Mouse (Mus musculus) layer of hippocampus, postnatal 25 days (tissue): ENCODE results near the gene Gramd1b. TPM values are rescaled to one million over a fixed set of nuclear protein-coding genes. Genes with fewer than 3 reads are reported as not detected.
A peak's percentile ranks its signal among the peaks of the same experiment; 100 is the strongest.

Experiments
- DNase-seq, 2 experiments: peaks; one replicate each; pipeline ENCODE4 v3.0.0; 2022; ENCODE audit warnings: mixed read lengths in 2 of 2, low spot score in 1 of 2; ENCODE audit errors: extremely low spot score in 1 of 2
- total RNA-seq, 2 experiments: library from RNA; stranded (reverse); gene quantifications; 2 replicates each; pipeline ENCODE4 v1.2.3; 2021

Gene Gramd1b
- total RNA-seq, 2 experiments from 2014 or later: 144 to 167 TPM

DNA sequence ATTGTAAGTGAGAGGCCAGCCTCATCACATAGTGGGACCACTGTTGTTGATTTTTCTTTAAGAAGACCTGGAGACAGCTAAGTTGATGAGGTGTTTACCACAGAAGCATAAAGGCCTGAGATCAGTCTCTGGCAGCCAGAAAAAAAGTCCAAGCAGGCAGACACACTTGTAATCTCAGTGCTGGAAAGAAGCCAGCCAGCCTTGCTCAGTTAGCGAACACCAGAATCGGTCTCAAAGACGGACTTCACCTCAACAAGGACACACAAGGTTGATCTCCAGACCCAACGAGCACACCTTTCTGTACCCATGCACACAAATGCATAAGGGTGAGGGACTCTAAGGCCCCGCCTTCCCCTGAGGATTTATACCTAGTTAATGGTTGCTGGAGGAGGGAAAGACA is 125.9 kb downstream of the Gramd1b start:
- DNase-seq: no peak

DNA sequence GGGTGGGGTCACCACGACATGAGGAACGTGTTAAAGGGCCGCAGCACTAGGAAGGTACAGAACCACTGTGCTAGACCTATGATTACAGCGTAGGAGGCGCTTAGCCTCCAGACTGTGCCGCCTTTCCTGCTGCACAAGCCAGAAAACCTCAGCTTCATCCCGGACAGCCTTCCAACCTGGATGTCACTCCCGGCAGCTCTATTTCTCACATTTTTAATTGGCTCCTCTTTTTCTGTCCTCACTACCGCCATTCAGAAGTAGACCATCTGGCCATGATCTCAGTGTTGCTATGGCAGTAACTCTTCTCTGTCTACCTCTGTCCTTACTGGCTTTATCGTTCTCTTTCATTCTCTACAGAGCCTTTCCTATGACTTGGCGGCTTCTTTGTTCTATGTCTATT is 126.5 kb downstream of the Gramd1b start:
- DNase-seq: no peak

DNA sequence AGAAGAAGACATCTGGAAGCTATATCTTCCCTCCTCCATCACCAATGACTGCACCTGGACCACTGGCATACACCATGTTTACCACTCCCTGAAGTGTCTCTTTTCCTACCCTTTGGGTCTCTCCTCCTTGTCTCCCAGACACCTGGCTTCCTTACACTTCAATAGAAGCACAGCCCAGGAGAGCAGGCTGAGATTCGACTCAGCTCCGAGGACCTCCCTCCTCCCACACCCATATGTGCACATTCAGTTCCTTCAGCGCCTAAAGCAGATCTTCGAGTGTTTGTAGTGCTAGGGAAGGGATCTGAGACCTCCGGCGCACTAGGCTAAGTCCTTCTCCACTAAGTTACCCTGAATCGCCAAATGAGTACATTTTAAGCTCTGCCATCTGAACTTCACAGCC is 127.4 kb downstream of the Gramd1b start:
- no peak for DNase-seq

DNA sequence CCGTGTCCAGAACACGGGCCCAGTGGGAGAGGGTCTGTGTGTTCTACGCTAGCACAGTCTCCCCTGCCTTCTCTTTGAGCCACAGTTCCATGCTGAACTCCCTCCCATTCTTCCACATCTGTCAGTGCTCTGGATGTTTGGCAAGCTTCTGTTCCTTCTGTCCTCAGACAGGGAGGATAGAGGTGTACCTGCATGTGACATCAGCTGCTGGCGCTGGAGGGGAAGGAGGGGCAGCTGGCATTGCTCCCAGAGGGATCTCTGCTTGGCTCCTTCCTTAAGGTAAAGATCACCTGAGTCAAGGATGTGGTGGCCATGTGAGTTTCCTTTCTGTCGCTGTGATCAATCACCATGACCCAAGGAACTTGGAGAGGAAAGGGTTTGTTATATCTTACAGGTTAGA is 129.4 kb downstream of the Gramd1b start:
- DNase-seq: no peak

DNA sequence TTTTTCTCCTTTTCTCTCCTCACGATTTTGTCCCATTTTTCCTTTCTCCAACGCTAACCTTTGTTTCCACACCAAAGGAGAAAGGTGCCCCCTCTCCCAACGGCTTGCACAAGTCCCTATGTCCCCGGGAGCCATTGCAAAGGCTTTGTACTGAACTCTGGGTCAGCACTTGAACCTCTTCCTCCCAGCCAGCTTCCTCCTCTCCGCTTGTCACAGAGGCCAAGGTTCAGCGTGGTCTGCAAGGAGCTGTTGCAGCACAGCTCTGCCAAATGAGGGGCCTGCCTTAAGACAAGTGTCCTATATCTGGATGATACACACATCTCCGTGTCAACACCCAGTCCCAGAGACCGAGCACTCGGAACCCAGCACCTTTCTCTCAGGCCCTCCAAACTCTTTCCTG is 130.3 kb downstream of the Gramd1b start:
- no peak for DNase-seq

DNA sequence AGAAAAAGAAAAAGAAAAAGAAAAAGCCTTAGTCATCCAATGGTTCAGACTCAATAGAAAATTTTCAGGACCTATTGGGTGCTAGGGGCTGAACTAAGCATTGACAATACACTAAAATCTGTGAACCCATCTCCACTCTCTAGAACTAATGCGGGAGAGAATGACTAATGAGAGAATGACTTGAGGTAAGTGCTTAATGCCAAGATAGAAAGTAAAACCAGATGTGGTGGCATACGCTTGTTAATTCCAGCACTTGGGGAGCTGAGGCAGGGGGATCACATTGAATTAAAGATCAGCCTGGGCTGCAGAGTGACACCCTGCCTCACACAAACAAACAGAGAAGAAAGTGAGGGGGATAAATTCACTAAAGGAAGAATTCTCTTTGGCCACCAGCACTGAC is 131.0 kb downstream of the Gramd1b start:
- no peak for DNase-seq

DNA sequence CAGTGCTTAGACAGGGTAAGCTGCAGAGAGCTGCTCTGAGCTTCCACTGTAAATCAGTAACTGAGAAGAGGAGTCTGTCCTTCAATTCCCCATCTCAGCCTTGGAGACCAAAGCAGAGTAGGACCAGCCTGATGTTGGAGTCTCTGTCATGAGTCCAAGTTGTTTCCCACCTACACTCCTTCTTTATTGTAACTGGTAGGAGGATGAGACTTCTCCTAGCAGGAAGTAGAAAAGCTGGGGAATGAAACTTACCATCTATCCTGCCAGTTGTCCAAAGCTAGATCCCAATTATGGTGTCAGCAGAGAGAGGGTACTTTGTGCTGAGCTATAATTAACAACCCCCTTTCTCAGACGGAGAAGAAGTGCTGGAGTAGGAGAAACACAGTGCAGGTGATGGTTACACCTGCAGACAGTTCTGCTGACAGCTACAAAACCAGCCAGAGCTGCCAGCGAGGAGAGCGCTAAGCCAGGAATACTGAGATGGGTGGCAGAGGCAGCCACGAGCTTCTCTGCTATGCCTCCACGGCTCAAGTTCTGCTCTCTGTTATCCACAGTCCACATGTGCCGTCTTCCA is 131.7 kb downstream of the Gramd1b start:
- no peak for DNase-seq

DNA sequence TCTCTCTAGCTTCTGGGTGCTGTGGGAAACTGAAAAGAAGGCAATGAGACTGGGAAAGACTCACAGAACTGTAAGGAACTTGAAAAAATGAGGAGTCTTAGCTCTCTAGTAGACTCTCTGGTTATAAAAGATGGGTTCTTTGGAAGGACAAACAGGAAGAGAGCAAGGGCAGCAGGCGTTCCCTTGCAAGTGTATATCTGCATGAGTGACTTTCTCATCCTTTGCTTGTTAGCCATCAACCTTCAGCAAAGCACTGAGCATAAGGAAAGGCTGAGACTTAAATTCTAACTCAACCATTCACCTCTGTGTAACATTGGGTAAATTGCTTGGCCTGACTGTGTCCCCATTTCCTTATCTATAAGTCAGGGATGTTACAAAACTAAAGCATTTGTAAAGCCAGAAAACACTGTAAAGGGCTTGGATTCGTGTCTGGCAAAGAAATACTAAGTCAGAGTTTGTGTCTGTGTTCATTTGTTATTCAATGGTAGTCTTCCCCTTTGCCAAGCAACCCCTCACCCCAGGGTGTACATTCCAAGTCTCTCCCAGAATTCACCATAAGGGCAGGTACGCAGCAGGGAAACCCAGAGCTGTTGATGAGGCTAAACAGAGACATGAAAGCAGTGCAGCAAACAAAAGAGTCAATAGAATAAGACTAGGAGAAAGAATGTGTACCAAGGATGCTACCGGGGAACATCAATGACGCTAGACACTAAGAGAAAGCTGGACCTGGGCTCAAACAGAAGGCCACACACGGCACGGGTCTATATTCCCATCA is 133.5 kb downstream of the Gramd1b start:
- DNase-seq: no peak

DNA sequence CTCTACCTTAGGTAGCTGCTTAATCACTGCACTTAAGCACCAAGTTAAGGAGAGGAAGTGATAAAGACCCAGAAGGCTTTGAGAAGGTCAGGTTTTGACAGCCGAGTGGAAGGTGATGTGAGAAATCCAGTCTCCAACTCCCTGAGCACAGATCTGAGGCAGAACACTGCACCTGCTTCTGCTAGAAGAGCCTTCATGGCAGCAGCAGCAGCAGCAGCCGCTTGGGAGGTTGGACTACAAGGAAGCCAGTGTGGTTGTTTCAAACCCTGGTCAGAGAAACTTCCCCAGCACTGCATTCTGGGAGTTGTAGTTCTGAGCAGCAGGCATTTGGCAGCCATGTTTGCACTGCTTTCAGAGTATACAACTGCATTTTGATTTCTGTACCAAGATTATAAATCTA is 134.1 kb downstream of the Gramd1b start:
- peak in 1 of 2 experiments; percentile 58 for DNase-seq

DNA sequence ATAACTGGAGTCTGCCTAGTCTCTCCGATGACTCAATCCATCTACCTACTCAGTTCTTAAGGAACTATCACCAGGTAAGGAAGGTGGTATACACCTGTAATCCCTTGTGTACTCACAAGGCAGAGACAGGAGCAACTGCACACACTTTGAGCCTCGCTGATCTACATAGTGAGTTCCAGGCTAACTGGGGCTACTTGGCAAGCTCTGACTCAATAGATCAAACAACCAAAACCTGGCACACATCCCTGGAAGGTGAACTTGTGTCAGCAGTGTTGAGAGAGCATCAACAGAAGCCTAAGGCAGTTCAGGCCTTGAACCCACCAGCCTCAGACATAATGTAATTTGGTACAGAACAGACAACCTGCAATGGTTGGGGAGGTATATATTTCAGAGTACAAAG is 135.0 kb downstream of the Gramd1b start:
- DNase-seq: no peak

DNA sequence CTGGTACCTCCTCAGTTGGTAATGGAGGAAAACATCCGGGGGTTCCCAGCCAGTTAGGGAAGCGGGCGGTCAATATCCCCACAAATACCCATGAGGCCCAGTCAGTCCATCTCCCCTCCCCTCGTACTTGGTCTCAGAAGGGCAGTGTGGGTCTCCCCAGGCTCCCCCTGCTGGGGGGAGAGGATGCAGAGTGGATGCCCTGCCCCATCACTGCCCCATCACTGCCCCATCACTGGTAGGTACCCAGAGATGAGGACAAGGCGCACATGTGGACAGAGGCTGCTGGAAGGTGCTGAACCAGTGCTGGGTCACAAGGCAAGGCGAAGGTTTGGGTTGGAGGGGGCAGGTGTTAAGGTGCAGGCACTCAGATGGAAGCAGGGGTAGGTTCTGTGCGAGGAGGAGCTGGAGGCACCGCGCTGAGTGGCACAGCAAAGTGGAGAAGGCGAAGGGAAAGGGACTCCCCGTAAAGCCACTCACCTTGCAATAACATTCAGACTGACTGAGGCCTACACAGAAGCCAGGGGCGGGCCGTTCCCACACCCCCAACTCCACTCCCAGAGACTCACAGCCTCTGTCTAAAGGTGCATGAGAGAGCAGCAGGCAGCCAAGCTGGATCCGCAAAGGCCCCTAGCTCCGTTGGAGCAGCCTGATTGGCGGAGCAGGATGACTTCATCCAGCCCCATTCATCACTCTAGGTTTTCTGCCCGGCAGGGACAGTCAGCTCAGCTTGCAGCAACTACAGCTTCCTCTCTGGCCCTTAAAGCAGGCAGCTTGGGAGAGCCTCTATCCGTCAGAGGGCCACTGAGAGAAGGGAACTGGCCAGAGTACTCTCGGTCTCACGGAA is 139.1 kb downstream of the Gramd1b start:
- peak; percentile 65 to 68 for DNase-seq

DNA sequence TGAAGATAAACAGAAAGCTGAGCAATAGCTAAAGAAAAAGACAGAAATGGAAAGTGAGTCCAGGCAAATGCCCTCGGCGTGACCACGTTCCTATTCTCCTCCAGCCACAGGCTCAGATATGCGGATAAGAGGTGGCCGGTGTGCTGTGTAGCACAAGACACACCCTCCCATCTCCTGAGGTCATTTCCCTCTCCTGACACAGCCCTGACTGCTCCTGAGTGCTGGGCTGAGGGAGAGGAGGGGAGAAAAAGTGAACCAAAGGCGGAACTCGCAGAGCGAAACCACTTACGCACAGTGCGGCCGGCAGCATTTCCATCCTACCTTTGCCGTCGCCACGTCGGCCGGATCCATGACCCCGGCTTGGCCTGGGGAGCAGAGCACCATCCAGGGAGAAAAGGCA is 139.8 kb downstream of the Gramd1b start:
- DNase-seq: no peak

DNA sequence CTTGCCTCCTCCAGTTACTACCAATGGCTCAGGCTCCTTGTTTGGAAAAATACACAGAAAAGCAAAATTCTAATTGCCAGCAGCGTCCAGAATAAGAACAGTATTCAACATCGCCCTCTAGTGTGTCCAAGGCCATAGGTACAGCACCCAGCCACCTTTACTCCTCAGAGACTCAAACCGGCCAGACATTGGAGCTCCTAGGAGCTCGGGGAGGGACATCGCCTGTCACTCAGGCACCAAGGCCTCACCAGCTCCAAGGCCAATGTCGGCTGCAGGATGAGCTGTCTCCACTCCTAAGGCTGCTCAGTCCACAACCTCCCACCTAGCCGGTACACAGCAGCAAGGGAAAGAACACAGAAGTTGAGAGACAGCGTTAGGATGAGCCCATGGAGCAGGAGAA is 140.3 kb downstream of the Gramd1b start:
- peak in 1 of 2 experiments; percentile 27 for DNase-seq

DNA sequence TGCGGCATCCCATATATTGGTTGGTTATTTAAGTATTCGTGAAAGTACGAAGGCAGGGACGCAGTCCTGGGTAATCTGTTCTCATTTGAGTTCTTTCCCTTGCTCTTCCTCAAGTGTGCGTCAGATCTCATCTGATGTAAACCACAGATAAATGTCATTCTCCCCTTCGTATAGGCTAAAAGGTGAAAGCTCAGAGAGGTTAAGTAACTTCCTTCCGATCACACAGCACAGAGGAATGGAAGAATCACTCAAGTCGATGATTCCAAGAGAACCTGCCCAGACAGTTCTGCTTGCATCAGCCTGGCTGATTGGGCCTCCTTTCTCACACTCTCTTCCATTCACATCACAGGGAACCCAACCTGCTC is 140.8 kb downstream of the Gramd1b start:
- DNase-seq: no peak

DNA sequence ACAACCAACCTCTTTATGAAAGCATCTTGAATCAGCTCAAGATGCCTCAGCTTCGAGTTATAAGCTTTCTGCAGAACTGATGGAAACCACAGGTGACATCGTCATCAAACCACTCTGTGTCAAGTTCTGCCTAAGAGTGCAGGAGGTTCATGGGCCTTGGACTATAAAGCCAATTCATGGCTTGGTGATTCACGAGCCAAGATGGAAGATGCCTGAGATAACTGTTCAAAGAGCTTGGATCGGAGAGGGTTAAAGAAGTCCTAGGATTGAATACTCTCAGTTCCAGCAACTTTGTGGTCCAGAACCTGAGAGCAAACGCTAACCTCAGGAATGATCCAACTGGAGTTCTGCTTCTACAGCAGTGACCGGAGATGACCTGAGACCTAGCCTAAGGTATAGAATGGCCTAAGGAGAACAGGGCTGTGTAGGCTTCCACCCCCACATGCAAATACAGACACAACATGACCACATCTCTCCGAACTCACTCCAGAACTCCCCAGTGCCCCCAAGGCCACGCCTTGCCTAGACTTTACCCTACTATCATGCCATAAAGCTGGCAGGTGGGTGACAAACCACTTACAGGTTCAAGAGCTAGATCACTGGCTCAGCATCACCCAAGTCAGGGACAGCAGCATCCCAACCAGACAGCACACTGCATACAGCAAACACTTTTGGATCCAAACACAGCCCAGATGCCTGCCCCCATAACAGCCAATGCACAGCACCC is 141.4 kb downstream of the Gramd1b start:
- DNase-seq: no peak

DNA sequence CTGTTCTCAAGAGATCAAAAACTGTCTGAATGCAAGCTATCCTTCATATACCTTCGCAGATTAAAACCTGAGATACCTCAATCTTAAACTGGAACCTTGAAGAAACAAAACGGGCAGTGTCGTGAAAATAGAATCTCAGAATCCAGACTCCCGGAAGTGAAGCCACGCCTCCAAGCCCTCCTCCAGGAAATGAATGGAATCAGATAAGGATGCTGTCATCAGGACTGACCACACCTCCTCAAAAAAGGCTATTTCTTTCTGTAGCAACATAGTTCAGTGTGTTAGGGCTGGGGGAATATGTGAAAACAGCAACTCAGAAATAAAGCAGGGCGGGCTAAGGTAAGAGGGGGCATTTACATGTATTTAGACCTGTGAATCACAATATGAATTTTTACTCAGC is 142.0 kb downstream of the Gramd1b start:
- no peak for DNase-seq

DNA sequence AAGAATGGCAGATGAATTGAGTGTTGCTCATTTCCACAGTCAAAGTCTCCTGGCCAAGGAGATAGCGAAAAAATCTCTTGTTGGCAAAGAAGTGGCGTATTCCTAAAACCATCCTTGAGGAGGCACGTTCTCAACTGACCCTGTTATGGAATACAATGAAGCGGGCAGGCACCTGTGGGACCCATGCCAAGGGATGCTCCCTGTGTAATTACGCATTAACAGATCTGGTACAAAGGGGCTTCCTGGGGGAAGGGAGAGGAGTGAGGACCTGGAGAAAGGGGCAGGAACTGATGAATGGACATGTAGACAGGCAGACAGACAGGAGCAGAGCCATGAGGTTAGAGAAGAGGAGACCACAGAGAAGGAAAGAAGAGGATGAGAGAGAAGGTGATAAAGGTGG is 146.4 kb downstream of the Gramd1b start:
- no peak for DNase-seq

DNA sequence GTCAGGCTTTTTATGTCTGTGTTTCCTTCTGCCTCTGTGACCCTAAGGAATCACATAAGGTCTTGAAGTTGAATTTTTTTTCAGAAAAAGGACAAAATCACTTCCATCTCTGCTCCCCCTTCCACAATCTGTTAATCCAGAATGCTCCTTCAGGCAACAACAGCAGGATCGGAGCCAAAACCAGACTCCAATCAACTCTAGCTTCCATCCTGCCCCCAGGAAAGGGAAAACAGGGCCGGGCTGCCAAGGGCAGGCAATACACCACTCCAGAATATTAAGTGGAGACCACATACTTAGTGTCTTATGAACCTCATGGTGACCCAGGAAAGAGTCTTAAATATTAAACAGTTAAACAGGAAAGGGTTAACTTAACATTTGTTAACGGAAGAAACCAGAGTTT is 148.7 kb downstream of the Gramd1b start:
- no peak for DNase-seq

DNA sequence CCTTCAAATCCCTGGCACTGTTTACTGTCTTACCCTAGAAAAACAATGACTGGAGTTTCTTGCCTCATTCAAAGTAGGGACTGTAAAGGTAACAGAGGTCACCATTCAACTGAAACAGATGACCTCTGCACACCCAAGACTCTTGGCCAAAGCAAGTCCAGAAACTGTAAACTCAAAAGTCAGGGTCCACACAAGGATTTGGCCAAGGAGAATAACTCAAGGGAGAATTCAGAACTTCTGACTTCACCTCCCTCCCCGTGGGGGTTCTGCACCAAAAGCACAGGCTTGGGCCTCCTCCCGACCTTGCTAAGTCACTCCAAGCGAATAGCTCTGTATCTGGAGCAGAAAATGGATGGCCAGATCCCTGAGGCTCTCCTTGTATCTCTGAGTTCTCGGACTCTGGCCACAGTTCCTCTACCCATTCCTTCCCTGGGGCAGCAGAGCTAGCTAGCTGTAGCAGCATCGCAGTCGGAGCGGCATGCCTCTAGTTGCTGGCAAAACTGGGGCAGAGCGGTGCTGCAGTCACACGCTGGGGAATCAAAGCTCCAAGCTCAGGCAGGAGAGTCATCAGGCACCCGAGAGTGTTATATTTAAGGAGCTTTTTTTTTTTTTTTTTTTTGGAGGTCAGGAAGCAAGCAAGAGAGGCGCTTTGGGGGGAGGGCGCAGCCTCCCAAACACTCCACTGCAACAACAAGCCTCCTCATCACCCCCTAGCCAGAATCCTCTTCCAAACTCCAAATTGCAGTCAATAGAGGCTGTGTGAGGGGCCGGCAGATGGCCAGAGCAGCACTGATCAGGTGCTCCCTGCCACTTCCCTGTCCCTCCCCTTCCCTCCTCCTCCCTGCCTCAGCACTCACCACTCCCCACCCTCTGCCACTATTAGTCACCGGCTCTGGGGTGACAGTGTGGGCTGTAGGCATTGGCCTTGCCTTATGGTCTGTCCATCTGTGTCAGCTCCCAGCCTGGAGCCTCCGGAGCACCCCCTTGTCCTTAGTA is 149.5 kb downstream of the Gramd1b start:
- DNase-seq: peak in 1 of 2 experiments; percentile 37
